Mouse (Mus musculus) right cerebral cortex, postnatal 10 days (tissue): ENCODE measurements around the gene Tspan6.
A peak's percentile ranks its signal among the peaks of the same experiment; 100 is the strongest.

Source experiments
- DNase-seq, 2 experiments: peaks; one replicate each; pipeline ENCODE4 v3.0.0; 2021; ENCODE audit warnings: low spot score in 2 of 2

The Tspan6 gene

GRCm38 (mm10) chrX:133898014-133898542 lies at the start of gene Tspan6:
Gene Tspan6, minus strand, starts transcription at chrX:133898429.
- DNase-seq = peak; percentile 90 to 91

DNA sequence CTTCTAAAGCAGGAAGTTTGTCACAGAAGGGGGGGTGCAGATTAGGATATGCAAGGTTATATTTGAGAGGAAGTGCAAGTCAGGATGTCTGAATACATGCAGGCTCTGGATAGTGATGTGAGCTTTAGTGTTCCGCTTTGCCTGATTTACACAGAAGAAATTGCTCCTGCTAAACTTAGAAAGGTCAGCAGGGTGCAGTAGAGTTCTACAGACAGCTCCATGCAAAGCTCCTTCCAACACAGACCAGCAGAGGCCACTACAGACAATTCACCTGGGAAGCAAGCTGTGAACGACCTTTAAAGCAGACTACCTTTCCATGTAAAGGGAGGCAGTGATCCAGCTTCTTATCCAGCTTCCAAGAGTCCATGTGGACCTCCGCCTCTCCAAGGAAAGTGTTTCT lies 49.2 kb upstream of the Tspan6 start:
- DNase-seq = peak; percentile 44 to 60

- DNase-seq = no peak
Measured at GRCm38 (mm10) chrX:133939561-133939960, 41.3 kb upstream of the Tspan6 start.

DNA sequence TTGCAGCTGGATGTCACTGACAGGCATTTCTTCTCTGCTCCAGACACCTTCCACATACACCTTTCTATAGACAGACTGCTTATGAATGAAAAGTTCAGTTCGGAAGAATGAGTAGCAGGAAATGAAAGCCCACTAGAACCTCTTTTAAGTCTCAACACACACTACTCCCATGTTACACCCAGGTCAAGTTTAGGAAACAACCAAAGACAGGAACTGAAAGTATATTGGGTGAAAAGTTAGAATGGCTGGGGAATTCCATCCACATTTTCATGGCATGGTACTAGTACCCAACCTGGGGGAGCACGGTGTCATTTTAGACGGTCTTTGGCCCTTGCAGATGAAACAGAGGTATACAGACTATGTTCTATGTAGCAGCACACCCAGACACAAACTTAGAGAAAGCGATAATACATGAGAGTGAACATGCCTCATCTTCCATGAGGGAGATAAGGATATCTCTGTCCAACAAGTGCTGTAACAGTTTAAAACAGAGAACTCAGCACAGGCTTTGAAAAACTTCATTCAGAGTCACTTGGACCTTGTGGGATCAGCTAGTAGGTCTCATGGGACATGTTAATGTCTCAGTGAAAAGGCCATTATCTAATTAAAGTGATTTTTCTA lies 38.5 kb upstream of the Tspan6 start:
- DNase-seq = no peak

GRCm38 (mm10) chrX:133931302-133932013 lies 33.2 kb upstream of the Tspan6 start:
- DNase-seq = peak; percentile 28 to 36

DNA sequence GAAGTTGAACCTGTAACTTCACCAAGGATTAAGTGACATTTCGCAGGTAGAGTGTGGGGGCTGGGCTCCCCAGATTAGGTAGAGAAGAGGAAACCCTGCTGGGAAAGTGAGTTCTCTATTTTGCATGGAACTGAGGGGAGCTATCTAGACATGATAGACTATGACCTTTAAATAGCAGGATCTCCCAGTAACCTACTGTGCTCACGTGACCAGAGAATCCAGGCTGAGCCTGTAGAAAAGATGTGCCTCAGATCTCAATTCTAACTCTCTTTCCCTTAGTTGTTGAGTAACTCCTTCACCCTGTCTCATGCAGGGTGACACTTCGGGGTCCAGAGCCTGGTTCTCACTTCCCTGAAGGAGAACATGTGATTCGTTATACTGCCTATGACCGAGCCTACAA lies 28.5 kb upstream of the Tspan6 start:
- DNase-seq = no peak

DNA sequence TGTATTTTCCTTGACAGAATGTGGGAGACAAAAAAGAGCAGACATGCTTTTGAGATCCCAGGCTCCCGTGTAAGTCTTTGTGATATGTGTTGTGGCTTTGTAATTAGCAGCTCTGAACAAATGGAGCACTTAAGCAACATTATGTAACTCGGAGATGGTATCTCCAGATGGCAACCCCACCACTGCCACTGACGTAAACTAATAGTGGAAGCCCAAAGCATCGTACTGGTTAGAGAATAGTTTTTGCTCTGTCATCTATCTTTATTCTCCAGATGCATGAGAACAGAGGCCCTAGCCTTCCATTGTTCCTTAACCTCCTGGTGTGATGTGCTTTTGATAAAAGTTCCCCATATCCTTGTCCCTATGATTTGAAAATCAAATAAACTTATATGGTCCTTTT lies 23.0 kb upstream of the Tspan6 start:
- no peak for DNase-seq

DNA sequence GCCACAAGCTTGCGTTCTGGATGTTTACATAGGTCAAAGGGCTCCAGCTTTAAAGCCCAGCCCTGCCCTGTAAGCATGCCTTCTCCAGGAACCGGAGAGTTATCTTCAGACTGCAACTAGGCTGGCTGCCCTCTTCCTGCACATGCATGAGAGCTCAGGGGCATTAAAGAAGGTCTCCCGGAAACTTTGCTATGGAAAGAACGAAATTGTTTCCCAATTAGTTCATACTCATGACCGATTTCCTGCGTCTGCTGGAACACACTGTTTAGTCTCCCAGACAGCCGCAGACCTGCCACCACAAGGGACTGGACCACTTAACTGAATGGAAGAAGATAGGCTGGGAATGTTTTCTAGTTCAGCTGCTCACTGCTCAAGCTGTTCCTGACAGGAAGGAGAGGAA lies 16.0 kb upstream of the Tspan6 start:
- DNase-seq = no peak

GRCm38 (mm10) chrX:133913006-133913405 lies 14.8 kb upstream of the Tspan6 start:
- DNase-seq = no peak

DNA sequence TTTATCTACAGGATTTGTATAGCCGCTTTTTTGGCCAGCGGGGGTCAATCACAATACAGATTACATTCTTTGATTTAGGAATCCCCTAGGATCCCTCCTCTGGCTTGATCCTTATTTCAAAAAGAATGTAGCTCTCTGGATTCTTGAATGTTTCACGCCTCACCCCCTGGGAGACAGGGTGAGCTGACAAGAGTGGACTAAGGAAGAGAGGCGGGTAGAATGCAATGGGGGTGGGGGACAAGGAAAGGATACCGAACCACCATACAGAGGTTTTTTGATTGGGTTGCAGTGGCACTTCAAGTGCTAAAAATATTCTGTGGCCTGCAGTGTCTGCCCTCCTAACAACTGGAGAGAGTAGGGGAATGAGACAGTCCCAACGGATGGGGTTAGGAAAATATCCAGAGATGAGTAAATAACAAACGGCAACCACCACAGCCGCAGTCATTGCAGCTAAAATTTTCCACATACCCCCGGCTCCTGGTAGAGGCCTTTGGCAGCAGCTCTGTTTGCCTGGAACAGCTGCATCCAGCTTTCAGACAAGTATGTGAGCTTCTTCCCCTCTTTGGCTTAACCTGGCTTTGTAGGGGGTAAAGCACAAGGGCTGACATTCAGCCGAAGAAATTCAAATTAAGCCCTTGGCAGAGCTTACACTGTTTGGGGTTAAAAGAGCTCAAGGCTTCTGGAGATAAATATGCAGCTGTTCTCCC lies 13.3 kb upstream of the Tspan6 start:
- no peak for DNase-seq

- DNase-seq = no peak
Measured at GRCm38 (mm10) chrX:133908261-133908660, 10.0 kb upstream of the Tspan6 start, which contains the start of gene Srpx2. Gene Srpx2, plus strand, starts transcription at chrX:133908426.

DNA sequence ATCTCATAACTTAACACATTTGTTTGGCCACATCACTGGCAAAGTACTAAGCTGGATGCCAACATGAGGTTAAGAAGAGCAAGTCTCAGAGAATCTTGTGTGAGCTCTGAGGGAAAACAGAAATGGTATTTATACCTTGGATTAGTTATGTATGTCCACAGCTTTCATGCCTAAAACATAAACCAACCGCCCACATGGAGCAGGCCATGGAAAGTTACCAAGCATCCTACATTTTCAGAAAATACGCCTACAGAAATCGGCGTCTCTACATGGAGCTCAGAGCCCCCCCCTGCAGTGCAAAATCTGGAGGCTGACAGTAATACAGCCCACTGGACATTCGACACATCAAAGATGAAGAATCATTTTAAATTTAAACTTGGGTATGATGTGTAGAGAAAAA lies 10.1 kb downstream of the Tspan6 start:
- DNase-seq = peak; percentile 23 to 43

DNA sequence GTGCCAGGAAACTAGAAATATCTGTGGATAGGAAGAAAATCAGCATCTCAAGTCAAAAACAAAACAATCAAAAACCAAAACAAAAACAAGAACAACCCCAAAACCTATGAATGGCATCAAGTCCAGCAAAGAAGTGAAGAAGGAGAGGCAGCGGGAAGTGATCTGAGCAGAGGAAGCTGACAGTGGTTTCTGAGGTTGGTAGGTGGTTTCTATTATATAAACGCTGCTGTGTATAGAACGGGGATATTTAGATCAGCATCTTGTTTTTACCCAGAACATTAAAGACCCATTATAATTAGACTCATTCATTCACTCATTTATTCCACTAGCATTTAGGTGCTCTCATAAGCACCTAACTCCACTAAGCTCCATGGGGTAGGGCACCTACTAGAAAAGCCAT lies 10.9 kb downstream of the Tspan6 start:
- no peak for DNase-seq

GRCm38 (mm10) chrX:133869743-133870142 lies 28.5 kb downstream of the Tspan6 start:
- DNase-seq = no peak

DNA sequence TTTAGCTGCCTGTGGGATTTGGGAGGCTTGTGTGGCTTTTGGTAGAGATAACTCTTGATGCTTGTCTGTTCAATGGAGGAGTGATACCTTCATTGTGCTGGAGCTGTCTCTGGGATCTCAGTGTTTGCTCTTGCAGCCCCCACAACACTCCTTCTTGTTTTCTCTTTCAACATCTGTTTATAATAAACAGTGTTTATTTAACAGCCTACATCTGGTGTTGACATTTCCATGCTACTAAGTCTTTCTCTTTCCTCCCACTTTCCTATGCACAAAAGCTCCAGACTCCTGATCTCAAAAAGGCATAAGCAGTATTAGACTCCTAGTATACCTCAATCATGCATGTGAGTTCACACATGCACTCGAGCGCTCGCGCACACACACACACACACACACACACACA lies 44.6 kb downstream of the Tspan6 start:
- DNase-seq = no peak

GRCm38 (mm10) chrX:133850680-133851079 lies 47.5 kb downstream of the Tspan6 start, which contains the start of gene Tnmd:
Gene Tnmd, plus strand, starts transcription at chrX:133850980.
- DNase-seq = no peak
